Mouse (Mus musculus): ENCODE measurements around the gene Ube2t. TPM values are rescaled to one million over a fixed set of nuclear protein-coding genes. Genes with fewer than 3 reads are reported as not detected.

The Ube2t gene
- polyA plus RNA-seq (2015; fragmentation: Nextera tagmentation; extraction: Ambion mirVana), result 39.7 and 40.2 TPM in 2 replicates

DNA sequence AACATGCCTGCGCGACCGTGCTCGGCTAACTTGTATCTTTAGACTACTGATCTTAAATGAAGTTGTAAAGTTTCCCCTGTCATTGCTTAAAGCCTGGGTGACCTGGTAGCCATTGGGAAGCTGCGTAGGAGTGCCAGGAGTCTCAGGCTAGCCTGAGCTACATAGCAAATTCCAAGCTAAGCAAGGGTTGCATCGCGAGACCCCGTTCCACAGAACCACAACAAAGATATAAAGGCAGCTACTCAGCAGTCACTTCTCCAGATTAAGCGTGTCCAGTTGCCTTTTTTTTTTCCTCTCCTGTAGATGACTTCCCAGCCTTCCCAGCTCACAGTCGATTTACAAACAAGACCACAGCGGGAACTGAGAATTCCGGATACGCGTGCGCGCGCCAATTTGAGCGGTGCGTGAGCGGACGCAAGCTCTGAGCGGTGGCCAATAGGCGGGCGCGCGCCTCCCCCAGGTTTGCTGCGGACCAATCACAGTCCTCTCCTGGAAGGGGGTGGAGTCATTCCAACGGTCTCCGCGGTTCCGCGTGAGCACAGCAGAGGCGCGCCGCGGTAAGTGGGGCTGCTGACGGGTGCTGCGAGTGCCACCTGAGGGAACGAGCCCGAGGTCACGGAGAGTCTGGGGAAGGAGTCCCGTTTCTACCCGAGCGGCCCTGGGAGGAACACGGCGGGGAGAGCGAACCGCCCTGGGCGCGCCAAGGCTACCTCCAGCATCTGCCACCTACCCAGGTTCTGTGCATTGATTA lies at the start of gene Ube2t:
Gene Ube2t, plus strand, starts transcription at position 513 of the 751 bp plus-strand sequence.
- Histone ChIP-seq H3K4me2 (replicated peaks; ENCODE audit: low read depth, low read length) (peak within 1 kb of the TSS; percentile 69), H3K36me3 (ENCODE audit: insufficient read depth, low read length) (0 out of 2 replicates have a peak, but pooled peaks cover 3% of the 10 kb centered on the region), H3K4me1 (ENCODE audit: insufficient read depth, low read length) (peaks cover 14% of the 10 kb centered on the region), H3K27me3 (ENCODE audit: insufficient read depth, low read length) (no peaks in the 10 kb centered on the region), H3K4me3 (ENCODE audit: low read length) (peak within 1 kb of the TSS; percentile 79), H3K27ac (ENCODE audit: low read length) (peak within 1 kb of the TSS; percentile 61), H3K9me3 (ENCODE audit: low read length) (no peaks in the 10 kb centered on the region), H3K9ac (replicated peaks; ENCODE audit: low read length) (peak within 1 kb of the TSS; percentile 78)
- ATAC-seq (ENCODE audit: low FRiP score, low TSS enrichment), result peak; percentile 99
- 2% methylated on average over 50 of the region's 50 CpGs for WGBS

DNA sequence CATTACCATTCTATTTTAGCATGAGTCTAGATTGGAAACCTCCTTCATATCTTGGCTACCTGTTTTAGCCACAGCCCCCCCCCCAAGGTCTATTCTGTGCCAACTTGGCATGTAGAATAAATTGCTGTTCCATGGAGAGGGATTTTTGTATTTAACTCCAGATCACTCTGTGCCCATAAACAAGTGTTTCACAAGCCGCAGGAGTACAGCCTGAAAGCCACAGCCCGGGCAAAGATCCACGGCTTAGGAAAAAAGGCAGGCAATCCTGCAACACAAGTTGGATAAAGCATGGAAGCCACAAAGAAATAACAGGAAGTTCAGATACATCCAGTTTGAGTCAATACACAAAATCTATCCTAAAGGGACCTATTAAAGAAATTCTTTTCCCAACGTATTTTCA lies 48.8 kb upstream of the Ube2t start:
- H3K9me3 ChIP-seq (ENCODE audit: low read length), result no peaks in the 10 kb centered on the region
- no peaks in the 10 kb centered on the region for H3K36me3 ChIP-seq (ENCODE audit: insufficient read depth, low read length)
- 90% methylated on average over 4 of the region's 4 CpGs for WGBS
- H3K4me2 ChIP-seq (replicated peaks; ENCODE audit: low read depth, low read length), result no peak overlapping the region
- no peak overlapping the region for H3K4me3 ChIP-seq (ENCODE audit: low read length)
- no peak overlapping the region for H3K27ac ChIP-seq (ENCODE audit: low read length)
- ATAC-seq (ENCODE audit: low FRiP score, low TSS enrichment), result no peak
- 0 out of 2 replicates have a peak, but pooled peaks cover 3% of the 10 kb centered on the region for H3K4me1 ChIP-seq (ENCODE audit: insufficient read depth, low read length)
- no peak overlapping the region for H3K9ac ChIP-seq (replicated peaks; ENCODE audit: low read length)
- H3K27me3 ChIP-seq (ENCODE audit: insufficient read depth, low read length), result no peaks in the 10 kb centered on the region

DNA sequence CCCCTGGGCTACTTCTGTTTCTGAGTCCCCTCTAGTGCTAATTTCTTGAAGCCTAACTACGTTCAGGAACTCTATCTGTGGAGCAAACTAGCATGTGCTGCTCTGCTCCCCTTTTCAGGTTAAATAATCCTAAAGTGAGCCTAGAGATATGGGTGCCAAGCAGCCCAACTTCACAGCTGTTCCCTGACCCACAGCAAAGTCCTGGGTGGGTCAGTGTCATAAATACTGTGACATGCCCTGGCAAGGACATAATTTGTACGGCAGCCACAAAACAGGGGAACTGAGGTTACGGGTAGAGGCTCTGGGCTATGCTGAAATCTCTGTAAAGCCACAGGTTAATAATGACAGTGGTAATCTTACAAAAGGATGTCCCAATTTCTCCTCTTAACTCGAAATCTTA lies 46.9 kb upstream of the Ube2t start:
- H3K27ac ChIP-seq (ENCODE audit: low read length), result no peak overlapping the region
- no peak overlapping the region for H3K4me2 ChIP-seq (replicated peaks; ENCODE audit: low read depth, low read length)
- no peaks in the 10 kb centered on the region for H3K27me3 ChIP-seq (ENCODE audit: insufficient read depth, low read length)
- no peaks in the 10 kb centered on the region for H3K36me3 ChIP-seq (ENCODE audit: insufficient read depth, low read length)
- no peak overlapping the region for H3K9ac ChIP-seq (replicated peaks; ENCODE audit: low read length)
- H3K4me3 ChIP-seq (ENCODE audit: low read length), result no peak overlapping the region
- H3K4me1 ChIP-seq (ENCODE audit: insufficient read depth, low read length), result no peaks in the 10 kb centered on the region
- 69% methylated on average over 4 of the region's 4 CpGs for WGBS
- ATAC-seq (ENCODE audit: low FRiP score, low TSS enrichment), result no peak
- H3K9me3 ChIP-seq (ENCODE audit: low read length), result no peaks in the 10 kb centered on the region

DNA sequence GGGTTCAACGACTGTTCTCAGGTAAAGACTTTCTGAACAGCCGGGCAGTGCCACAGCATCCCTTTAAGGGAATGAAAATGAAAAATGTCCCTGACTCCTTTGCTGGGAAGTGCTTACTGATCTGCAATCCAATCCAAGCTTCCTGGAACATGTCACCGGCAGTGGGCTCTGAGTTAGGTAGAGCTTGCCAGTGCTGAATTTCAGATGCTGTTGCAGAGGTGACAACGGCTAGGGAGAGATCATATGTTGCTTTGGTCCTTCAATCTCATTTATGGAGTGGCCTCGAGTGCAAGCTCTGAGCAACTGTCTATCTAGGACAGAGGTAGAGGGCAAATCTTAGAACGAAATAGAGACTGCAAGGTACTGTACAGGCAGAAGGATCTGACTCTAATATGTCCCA lies 43.4 kb upstream of the Ube2t start:
- H3K4me3 ChIP-seq (ENCODE audit: low read length), result no peak overlapping the region
- no peaks in the 10 kb centered on the region for H3K9me3 ChIP-seq (ENCODE audit: low read length)
- H3K36me3 ChIP-seq (ENCODE audit: insufficient read depth, low read length), result no peaks in the 10 kb centered on the region
- no peaks in the 10 kb centered on the region for H3K27me3 ChIP-seq (ENCODE audit: insufficient read depth, low read length)
- no peak overlapping the region for H3K27ac ChIP-seq (ENCODE audit: low read length)
- WGBS, result 60% methylated on average over 6 of the region's 6 CpGs
- no peak overlapping the region for H3K9ac ChIP-seq (replicated peaks; ENCODE audit: low read length)
- ATAC-seq (ENCODE audit: low FRiP score, low TSS enrichment), result no peak
- H3K4me2 ChIP-seq (replicated peaks; ENCODE audit: low read depth, low read length), result no peak overlapping the region
- 0 out of 2 replicates have a peak, but pooled peaks cover 4% of the 10 kb centered on the region for H3K4me1 ChIP-seq (ENCODE audit: insufficient read depth, low read length)

DNA sequence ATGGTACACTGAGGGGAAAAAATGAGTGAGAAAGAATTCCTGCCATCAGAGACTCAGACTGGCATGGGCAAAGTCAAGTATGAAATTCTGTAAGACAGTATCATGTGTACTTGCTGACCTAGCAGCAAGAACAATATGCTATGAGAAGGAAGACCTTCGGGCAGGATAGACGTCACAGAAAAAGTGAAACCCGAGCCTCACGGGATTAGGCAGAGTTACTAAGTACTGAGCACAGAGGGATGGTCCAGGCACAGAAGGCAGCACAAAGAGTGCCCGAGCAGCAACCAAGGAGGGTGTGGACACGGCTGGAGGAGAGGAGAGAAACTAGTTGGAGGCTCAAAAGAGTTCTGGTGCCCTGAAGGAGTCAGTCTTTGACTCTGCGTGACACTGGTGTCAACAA lies 29.9 kb upstream of the Ube2t start:
- H3K4me3 ChIP-seq (ENCODE audit: low read length), result no peak overlapping the region
- no peak overlapping the region for H3K27ac ChIP-seq (ENCODE audit: low read length)
- H3K9ac ChIP-seq (replicated peaks; ENCODE audit: low read length), result no peak overlapping the region
- no peak for ATAC-seq (ENCODE audit: low FRiP score, low TSS enrichment)
- no peaks in the 10 kb centered on the region for H3K36me3 ChIP-seq (ENCODE audit: insufficient read depth, low read length)
- no peaks in the 10 kb centered on the region for H3K27me3 ChIP-seq (ENCODE audit: insufficient read depth, low read length)
- no peaks in the 10 kb centered on the region for H3K9me3 ChIP-seq (ENCODE audit: low read length)
- 40% methylated on average over 7 of the region's 7 CpGs for WGBS
- H3K4me2 ChIP-seq (replicated peaks; ENCODE audit: low read depth, low read length), result no peak overlapping the region
- H3K4me1 ChIP-seq (ENCODE audit: insufficient read depth, low read length), result peaks cover 7% of the 10 kb centered on the region; the same call in 1 of the 2 replicates

DNA sequence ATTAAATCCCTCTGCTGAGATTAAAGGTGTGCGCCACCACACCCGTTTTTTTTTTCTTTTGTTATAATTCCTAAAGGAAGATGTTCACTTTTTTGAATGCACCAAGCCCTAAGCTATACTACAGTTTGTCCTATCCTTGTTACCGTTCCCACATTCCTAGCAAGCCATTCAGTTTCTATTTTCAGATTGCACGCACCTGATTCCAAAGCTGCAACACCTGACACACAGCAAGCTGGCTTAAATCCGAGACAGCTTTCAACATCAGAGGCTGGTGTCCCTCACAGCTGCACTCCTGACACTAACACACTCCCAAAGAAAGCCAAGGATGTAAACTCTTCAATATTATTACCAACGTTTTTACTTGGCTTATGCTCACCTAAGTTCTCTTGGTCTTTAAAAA lies 26.0 kb upstream of the Ube2t start:
- ATAC-seq (ENCODE audit: low FRiP score, low TSS enrichment), result no peak
- no peaks in the 10 kb centered on the region for H3K36me3 ChIP-seq (ENCODE audit: insufficient read depth, low read length)
- 86% methylated on average over 6 of the region's 6 CpGs for WGBS

DNA sequence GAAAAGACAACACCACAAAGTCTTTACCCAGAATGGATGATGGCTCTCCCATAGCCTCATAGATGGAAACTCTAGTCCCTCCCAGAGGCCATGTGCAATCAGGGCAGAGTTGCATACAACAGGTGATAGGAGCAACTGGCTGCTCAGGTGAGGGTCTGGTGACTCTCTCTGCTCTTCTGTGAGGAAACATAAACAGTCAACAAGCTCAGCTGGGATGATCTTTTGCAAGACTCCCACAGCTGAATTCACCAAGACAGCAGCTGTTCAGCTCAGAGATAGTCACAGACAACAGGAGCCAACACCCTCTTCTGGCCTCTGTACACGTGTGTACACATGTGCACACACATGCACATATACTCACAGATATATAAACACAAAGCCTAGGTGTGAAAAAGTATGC lies 24.1 kb upstream of the Ube2t start:
- Histone ChIP-seq H3K9ac (replicated peaks; ENCODE audit: low read length) (no peak overlapping the region), H3K4me2 (replicated peaks; ENCODE audit: low read depth, low read length) (no peak overlapping the region), H3K27ac (ENCODE audit: low read length) (no peak overlapping the region), H3K36me3 (ENCODE audit: insufficient read depth, low read length) (no peaks in the 10 kb centered on the region), H3K4me3 (ENCODE audit: low read length) (no peak overlapping the region), H3K9me3 (ENCODE audit: low read length) (no peaks in the 10 kb centered on the region), H3K27me3 (ENCODE audit: insufficient read depth, low read length) (no peaks in the 10 kb centered on the region), H3K4me1 (ENCODE audit: insufficient read depth, low read length) (peaks cover 14% of the 10 kb centered on the region)
- WGBS, result 85% methylated on average over 1 of the region's 1 CpGs
- no peak for ATAC-seq (ENCODE audit: low FRiP score, low TSS enrichment)

More for the DNA sequence above, 26.0 kb upstream of the Ube2t start:
- Histone ChIP-seq H3K9ac (replicated peaks; ENCODE audit: low read length) (no peak overlapping the region), H3K4me2 (replicated peaks; ENCODE audit: low read depth, low read length) (no peak overlapping the region), H3K4me1 (ENCODE audit: insufficient read depth, low read length) (peaks cover 17% of the 10 kb centered on the region), H3K4me3 (ENCODE audit: low read length) (no peak overlapping the region), H3K9me3 (ENCODE audit: low read length) (no peaks in the 10 kb centered on the region), H3K27me3 (ENCODE audit: insufficient read depth, low read length) (no peaks in the 10 kb centered on the region), H3K27ac (ENCODE audit: low read length) (no peak overlapping the region)

DNA sequence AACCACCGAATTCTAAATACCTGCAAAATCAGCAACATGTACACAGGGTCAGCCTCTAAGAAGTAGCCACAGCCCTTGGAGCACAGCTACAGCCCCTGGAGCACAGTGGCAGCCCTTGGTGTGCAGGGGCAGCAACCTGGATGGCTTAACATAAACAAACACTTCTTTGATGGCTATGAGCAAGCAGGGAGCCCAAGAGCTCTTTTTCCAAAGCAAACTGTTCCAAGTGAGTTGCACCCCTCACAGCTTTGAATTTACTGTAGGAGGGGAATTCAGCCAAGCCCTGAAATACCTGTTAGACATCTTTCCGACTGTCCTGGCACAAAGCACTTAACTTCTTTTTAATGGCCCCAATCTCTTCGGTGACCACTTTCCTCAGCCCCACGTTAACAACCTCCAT lies 21.5 kb upstream of the Ube2t start:
- no peak overlapping the region for H3K4me2 ChIP-seq (replicated peaks; ENCODE audit: low read depth, low read length)
- no peak overlapping the region for H3K4me3 ChIP-seq (ENCODE audit: low read length)
- peaks cover 14% of the 10 kb centered on the region for H3K4me1 ChIP-seq (ENCODE audit: insufficient read depth, low read length)
- no peak overlapping the region for H3K9ac ChIP-seq (replicated peaks; ENCODE audit: low read length)
- H3K27me3 ChIP-seq (ENCODE audit: insufficient read depth, low read length), result no peaks in the 10 kb centered on the region
- no peaks in the 10 kb centered on the region for H3K36me3 ChIP-seq (ENCODE audit: insufficient read depth, low read length)
- H3K27ac ChIP-seq (ENCODE audit: low read length), result no peak overlapping the region
- ATAC-seq (ENCODE audit: low FRiP score, low TSS enrichment), result no peak
- WGBS, result 29% methylated on average over 4 of the region's 4 CpGs
- H3K9me3 ChIP-seq (ENCODE audit: low read length), result no peaks in the 10 kb centered on the region

DNA sequence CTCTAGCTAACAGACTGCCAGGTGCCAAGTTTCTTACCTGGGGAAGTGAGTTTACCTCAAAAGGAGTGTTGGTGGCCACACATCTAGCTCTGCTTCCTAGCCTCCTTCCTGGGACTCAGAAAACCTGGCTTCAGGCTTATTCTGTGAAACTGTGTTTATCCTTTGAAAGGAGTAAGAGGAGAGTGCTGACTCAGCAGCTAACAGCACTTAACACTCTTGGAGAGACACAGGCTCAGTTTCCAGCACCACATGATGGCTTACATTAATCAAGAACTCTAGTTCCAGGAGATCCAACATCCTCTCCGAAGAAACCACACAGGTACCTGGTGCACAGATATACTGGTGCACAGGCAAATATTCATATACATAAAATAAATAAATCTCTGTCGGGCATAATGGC lies 19.5 kb upstream of the Ube2t start:
- no peak overlapping the region for H3K27ac ChIP-seq (ENCODE audit: low read length)
- WGBS, result 99% methylated on average over 2 of the region's 2 CpGs
- H3K4me3 ChIP-seq (ENCODE audit: low read length), result no peak overlapping the region
- H3K9me3 ChIP-seq (ENCODE audit: low read length), result no peaks in the 10 kb centered on the region
- H3K4me1 ChIP-seq (ENCODE audit: insufficient read depth, low read length), result peaks cover 14% of the 10 kb centered on the region
- no peaks in the 10 kb centered on the region for H3K27me3 ChIP-seq (ENCODE audit: insufficient read depth, low read length)
- H3K9ac ChIP-seq (replicated peaks; ENCODE audit: low read length), result no peak overlapping the region
- ATAC-seq (ENCODE audit: low FRiP score, low TSS enrichment), result no peak
- H3K36me3 ChIP-seq (ENCODE audit: insufficient read depth, low read length), result peaks cover under 1% of the 10 kb centered on the region; the same call in 1 of the 2 replicates
- H3K4me2 ChIP-seq (replicated peaks; ENCODE audit: low read depth, low read length), result no peak overlapping the region

DNA sequence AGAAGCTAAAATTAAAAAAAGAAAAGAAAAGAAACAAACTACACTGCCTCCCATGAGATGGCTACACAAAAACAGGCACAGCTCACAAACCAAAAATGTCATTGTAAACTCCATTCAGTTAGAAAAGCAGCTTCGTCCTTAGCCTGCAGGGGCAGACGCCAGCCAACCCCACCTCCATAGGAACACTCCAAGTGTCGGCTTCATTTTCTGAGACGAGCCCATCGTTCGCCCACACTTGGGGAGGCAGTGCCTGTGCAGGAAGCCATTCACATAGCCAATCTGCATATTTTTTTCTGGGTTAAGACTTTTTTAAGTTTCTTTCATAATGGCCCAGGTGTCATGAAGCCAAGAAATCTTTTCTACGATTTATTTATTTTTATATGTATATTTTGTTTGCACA lies 14.8 kb upstream of the Ube2t start:
- Histone ChIP-seq H3K4me2 (replicated peaks; ENCODE audit: low read depth, low read length) (no peak overlapping the region), H3K9ac (replicated peaks; ENCODE audit: low read length) (no peak overlapping the region), H3K4me3 (ENCODE audit: low read length) (no peak overlapping the region), H3K36me3 (ENCODE audit: insufficient read depth, low read length) (peaks cover 6% of the 10 kb centered on the region; the same call in 1 of the 2 replicates), H3K4me1 (ENCODE audit: insufficient read depth, low read length) (no peaks in the 10 kb centered on the region), H3K9me3 (ENCODE audit: low read length) (no peaks in the 10 kb centered on the region), H3K27ac (ENCODE audit: low read length) (no peak overlapping the region), H3K27me3 (ENCODE audit: insufficient read depth, low read length) (no peaks in the 10 kb centered on the region)
- ATAC-seq (ENCODE audit: low FRiP score, low TSS enrichment), result no peak
- WGBS, result 87% methylated on average over 7 of the region's 7 CpGs
